Mouse (Mus musculus): ENCODE measurements around the gene Rbck1.
"Not testable (repeated sequence)": the region's sequence is repeated elsewhere in the genome, so short reads cannot be mapped to it uniquely, and the experiment has no call there.

The Rbck1 gene

GRCm38 (mm10) chr2:152332101-152332825, at the start of gene Rbck1:
Rbck1 (minus strand) TSS chr2:152332653.
- DNase-seq (ENCODE audit: low spot score in 2 of 2) = peak; percentile 83 to 86

GRCm38 (mm10) chr2:152376345-152376741, 43.9 kb upstream of the Rbck1 start, which contains the start of gene Nrsn2:
Nrsn2 (minus strand) TSS chr2:152376638.
- DNase-seq (ENCODE audit: low spot score in 2 of 2) = no peak

DNA sequence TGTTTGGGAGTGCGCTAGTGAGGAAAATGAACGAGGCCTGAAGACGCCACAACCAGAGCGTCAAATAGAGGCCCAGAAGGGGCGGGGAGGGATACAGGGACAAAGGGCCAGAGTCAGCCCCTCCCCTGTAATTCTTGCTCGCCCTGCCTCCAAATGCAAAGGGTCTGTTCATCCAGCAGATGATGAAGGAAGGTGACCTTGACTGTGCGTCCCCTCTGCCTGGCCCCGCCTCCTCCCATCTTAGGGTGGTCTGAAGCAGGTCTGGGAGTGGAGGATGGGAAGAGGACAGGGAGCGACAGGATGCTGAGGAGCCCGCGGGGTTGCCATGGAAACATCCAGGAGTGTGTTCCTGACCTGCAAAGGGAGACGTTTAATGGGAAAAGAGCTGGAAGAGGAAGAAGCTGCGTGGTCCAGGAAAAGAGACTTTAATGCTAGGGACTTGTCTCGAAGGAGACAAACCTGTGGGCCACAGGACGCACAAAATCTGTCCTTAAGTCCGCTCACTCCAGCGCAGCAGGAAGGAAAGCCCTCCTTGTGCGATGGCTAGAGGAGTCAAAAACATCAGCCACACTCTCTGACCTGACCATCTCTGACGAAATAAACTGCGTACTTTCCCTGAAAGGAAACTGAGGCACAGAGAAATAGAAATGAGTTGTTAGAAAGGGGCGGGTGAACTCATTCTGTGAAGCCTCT, 43.3 kb upstream of the Rbck1 start:
- no peak for DNase-seq (ENCODE audit: low spot score in 2 of 2)

- DNase-seq (ENCODE audit: low spot score in 2 of 2) = no peak
Observed at GRCm38 (mm10) chr2:152373547-152373946, 41.1 kb upstream of the Rbck1 start.

DNA sequence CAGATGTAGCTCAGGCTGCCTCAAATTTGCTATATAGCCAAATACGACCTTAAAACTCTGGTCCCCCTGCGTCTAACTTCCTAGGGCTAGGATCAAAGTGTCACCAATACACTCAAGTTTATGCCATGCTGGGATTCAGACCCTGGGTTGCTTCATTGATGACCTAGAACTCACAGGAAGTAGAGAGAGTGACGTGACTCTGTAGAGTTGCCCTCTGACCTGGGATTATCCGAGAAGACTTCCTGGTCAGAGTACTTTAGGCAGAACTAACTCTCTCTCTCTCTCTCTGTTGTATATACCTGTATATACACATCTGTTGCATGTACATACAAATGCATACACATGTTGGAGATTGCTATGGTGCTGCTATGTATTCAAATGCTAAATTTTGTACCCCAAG, 40.2 kb upstream of the Rbck1 start:
- no peak for DNase-seq (ENCODE audit: low spot score in 2 of 2)

DNA sequence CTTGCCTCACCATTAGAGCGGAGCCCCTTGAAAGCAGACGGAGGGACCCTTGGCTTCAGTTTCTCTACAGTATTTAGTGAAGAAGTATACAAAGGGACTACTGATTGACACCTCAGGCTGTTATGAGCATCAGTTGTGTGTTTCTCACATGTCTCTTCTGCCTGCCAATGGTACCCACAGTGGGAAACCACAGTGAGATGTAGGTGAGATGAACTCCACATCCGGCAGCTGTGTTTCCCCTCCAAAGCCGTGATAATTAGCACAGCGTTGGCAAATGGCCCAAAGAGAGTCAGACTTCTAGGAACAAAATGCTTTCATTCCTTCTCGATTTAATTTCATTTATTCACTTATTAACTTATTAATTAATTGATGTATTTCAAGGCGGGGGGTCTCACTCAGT, 39.7 kb upstream of the Rbck1 start:
- no peak for DNase-seq (ENCODE audit: low spot score in 2 of 2)

DNA sequence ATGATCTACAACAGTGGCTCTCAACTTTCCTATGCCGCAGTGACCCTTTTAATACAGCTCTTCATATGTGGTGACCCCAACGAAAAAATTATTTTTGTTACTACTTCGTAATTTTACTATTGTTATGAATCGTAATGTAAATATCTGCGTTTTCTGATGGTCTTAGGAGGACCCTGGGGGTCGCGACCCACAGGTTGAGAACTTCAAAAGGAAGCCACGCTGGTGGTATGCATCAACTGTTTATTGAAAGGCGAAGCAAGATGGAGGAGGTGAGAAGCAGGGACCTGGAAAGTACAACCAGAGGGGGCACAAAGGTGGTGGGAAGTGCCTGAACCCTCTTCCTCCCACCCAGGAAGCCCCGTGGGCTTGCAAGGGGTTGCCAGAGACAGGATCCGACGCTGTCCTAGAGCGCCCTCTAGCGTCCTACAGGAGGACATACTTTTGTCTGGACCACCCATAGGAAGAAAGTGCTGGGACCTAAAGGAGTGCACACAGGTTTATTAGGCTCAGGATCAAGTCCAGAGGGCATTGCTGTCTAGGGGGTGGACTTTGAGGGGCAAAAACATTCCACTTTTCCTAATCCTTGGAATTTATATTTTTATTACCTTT, 36.2 kb upstream of the Rbck1 start:
- DNase-seq (ENCODE audit: low spot score in 2 of 2) = no peak

DNA sequence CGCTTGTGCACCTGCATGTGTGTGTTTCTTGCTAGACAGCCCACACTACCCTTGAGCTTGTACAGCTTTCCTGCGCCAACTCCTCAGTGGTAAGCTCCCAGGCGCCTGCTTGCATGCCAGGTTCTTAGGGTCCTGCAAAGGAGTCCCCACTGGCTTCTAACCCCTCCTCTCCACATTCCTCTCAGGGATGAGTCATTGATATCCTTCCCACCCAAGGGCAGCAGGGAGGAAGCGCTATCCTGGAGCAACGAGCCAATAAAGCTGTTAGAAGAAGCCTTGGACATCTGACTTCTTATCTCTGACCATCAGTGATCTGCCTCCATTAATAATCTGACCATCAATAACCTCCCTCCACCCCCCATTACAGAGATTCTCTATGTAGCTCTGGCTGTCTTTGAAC, 35.5 kb upstream of the Rbck1 start:
- DNase-seq (ENCODE audit: low spot score in 2 of 2) = no peak

GRCm38 (mm10) chr2:152363245-152364147, 31.0 kb upstream of the Rbck1 start:
- peak; percentile 53 to 74 for DNase-seq (ENCODE audit: low spot score in 2 of 2)

DNA sequence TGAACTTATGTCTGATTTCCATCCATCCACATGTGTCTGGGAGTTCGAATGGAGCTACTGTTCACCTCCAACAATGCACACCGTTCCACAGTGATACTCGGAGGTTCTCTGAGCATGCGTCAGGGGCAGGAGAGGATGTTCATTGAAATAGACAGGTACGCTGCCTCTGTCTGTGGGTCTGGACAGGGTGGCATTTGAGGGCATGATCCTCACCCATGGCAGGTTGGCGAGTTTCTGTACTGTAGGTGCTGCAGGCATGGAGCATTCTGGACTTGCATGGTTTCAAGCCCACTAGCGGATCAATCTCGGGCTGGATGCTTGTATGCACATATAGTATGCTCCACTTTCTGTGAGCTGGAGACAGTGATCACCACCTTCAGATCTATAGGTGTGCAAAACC, 28.7 kb upstream of the Rbck1 start:
- DNase-seq (ENCODE audit: low spot score in 2 of 2) = no peak

DNA sequence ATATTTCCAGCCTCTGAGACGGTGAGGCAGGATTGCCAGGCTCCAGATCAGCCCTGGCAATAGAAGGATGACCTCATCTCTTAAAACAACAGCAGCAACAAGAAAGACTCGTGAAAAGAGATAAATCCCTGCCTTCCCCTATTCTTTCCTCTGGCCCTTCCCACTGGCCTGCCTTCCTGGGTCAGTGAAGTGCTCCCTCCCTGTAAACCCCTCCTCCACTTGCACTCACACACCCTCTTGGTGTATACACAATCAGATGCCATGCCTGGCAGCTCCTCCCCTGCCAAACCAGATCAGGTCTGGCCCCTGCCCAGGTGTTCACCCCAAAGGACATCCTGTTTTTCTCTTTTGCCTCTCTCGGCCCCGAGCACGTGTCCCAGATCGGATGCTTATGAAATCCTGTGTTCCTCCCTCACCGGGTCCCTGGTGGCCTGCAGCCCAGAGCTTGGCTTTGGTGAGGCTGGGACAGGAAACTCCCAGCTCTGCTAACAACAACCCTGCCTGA, 27.9 kb upstream of the Rbck1 start:
- peak; percentile 41 to 84 for DNase-seq (ENCODE audit: low spot score in 2 of 2)

DNA sequence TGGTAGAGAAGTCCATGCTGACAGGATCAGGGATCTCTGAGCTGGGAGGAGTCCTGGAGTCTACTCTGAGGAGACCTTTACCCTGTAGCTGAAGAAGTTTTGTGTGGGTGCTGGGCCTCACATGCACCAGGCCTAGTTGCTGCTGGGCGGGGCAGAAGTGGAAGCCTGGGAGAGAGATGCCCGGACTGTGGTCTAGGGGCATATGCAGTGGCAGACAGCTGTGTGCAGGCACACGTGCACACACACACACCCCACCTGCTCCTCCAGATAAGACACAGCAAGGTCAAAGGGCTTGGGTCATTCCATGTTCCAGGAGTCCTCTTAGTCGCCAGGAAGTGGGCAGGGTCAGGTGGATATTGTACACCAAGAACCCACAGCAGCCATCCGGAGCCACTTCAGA, 27.2 kb upstream of the Rbck1 start:
- no peak for DNase-seq (ENCODE audit: low spot score in 2 of 2)

DNA sequence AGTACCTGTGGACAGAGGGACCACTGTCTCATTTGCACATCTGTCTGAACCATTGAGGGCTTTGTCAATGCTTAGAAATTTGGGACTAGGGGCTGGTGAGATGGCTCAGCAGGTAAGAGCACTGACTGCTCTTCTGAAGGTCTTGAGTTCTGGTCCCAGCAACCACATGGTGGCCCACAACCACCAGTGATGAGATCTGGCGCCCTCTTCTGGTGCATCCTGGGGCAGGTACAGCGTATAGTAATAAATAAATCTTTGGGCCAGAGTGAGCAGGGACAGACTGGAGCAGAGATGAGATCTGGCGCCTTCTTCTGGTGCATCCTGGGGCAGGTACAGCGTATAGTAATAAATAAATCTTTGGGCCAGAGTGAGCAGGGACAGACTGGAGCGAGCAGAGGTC, 26.5 kb upstream of the Rbck1 start:
- DNase-seq (ENCODE audit: low spot score in 2 of 2) = not testable (repeated sequence)

DNA sequence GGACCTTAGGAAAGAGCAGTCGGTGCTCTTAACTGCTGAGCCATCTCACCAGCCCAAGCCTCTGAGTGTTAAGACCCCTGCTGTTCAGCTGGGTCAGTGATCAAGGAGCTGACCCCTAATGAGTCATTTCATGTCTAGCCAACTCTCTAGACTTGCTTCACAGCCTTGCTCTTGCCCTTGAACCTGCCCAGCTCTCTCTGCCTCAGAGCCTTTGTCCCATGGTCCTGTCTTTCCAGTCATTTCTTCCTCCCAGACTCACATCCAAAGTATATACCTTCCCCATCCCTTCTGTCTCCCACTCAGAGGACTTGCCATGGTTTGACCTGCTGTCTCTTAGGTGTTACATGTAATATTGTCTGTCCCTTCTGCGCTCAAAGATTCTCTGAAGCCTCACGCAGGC, 24.8 kb upstream of the Rbck1 start:
- no peak for DNase-seq (ENCODE audit: low spot score in 2 of 2)

DNA sequence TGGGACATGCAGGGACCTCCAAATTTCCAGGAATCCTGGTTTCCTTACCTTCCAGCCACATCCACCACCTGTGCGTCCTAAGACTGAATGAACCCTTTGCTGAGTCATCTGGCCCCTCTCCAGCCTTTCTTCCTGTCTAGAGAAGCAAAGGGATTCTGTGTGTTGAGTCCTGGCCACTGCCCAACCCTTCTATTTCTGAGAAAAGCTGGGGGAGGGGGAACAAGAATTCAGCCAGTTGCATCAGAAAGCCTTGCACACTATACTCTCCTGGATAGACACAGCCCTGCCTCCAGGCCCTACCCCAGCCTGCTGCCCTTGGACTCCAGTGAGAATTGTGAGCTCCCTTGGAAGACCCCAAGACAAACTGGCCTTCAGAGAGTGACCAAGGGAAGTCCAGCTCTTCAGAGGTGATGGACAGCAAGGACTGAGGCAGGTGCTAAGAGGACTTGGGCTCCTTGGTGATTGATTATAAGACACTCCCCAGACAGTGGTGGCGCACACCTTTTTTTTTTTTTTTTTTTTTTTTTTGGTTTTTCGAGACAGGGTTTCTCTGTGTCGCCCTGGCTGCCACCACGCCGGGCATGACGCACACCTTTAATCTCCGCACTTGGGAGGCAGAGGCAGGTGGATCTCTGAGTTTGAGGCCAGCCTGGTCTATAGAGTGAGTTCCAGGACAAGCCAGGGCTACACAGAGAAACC, 17.5 kb upstream of the Rbck1 start:
- peak in 1 of 2 experiments; percentile 61 for DNase-seq (ENCODE audit: low spot score in 2 of 2)

DNA sequence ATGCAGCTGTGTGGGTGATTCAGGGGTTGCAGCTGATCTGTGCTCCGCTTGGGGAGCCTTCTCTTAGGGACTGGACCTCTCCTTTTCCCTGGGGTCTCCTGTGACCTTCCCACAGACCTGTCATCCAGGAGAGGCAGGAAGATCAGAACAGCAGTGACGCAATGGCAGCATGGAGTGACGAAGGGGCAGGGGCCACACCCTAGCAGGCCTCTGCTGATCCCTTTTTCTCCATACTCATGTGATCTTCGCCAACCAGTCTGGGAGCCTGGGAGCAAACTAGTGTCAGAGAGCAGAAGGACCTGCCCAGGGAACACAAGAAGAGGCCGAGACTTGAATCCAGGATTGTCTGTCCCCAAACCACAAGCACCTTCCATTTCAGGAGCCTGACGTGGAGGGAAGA, 16.8 kb upstream of the Rbck1 start:
- DNase-seq (ENCODE audit: low spot score in 2 of 2) = no peak

DNA sequence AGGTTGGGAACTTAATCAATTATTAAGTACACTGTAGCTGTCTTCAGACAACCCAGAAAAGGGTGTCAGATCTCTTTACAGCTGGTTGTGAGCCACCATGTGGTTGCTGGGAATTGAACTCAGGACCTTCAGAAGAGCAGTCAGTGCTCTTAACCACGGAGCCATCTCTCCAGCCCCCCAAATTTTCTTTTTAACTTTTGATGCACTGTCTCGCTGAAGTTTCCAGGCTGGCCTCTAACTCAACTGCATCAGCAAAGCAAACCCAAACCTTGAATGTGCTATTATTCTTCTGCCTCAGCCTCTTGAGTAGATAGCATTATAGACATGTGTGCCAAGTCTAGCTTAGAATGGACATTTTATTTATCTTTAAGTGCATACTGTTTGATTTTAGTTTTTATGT, 15.3 kb upstream of the Rbck1 start:
- no peak for DNase-seq (ENCODE audit: low spot score in 2 of 2)

DNA sequence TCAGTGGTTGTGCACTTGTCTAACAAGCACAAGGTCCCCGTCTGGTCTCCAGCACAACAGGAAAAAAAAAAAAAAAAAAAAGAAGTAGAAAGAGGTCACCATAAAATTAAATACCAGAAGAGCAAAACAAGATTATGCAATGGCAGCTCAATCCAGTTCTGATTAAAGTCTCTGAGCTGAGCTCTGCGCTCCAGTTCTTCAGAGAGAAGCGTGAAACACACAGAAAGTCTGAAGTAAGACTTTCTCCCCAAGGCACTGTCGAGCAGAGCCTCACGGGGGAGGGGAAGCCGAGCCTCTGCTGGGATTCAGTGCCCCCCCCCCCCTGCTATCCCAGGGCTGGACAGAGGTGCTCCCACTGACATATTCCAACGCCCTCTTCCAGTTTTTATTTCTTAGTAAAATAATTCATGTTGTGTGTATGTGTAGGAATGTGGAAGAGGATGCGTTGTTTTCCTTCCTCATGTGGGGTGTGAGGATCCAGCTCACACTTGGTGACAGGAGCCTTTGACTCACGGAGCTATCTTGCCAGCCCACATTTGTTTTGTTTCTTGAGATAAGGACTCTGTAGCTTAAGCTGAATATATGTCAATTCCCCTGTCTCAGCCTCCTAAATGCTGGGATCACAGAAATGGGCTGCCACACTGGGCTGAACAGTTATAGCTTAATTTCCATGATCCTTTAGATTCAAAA, 14.5 kb upstream of the Rbck1 start:
- no peak for DNase-seq (ENCODE audit: low spot score in 2 of 2)

GRCm38 (mm10) chr2:152345393-152345792, 12.9 kb upstream of the Rbck1 start:
- no peak for DNase-seq (ENCODE audit: low spot score in 2 of 2)

DNA sequence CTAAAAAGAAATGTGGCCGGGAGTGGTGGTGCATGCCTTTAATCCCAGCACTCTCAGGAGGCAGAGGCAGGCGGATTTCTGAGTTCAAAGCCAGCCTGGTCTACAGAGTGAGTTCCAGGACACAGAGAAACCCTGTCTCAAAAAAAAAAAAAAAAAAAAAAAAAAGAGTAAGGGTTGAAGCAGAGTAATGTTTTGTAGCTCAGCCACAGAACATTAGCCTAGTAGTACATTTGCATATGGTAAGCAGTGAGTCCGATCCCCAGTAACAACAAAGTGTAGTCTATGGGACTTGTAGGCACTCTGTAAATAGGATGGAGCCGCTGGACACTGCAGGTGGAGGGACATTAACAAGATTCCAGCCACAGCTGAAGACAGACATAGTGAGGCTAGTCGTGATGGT, 12.5 kb upstream of the Rbck1 start:
- no peak for DNase-seq (ENCODE audit: low spot score in 2 of 2)

- DNase-seq (ENCODE audit: low spot score in 2 of 2) = no peak
Observed at GRCm38 (mm10) chr2:152344361-152344760, 11.9 kb upstream of the Rbck1 start.

Data from urinary bladder, postnatal 36 days (tissue).